Mouse (Mus musculus) gastrocnemius, postnatal 4 days (tissue): ENCODE data around the gene Zfp58. TPM values are rescaled to one million over a fixed set of nuclear protein-coding genes. Genes with fewer than 3 reads are reported as not detected.
"Not testable (repeated sequence)": the region's sequence is repeated elsewhere in the genome, so short reads cannot be mapped to it uniquely, and the experiment has no call there.

Experiments
- DNase-seq, 2 experiments: peaks; one replicate each; pipeline ENCODE4 v3.0.0; 2021 to 2022; ENCODE audit warnings: low spot score in 2 of 2, mixed read lengths in 2 of 2
- long read RNA-seq, 2 experiments: library from polyadenylated mRNA; stranded (forward); transcript quantifications; one replicate each; pipeline ENCODE4 v2.0.0; 2021
- total RNA-seq, 2 experiments: library from RNA; stranded (reverse); gene quantifications; 2 replicates each; pipeline ENCODE4 v1.2.3; 2021

Zfp58 gene
- 1 to 10 TPM; 4.4 to 5.8 TPM for total RNA-seq
- long read RNA-seq, experiment 1, partial matches to known transcripts: 0 of 4 reads
- long read RNA-seq, experiment 1, other reads (novel, unspliced or antisense): 1 of 4 reads
- long read RNA-seq, experiment 2, partial matches to known transcripts: 0 of 3 reads
- long read RNA-seq, experiment 2, other reads (novel, unspliced or antisense): 0 of 3 reads

DNA sequence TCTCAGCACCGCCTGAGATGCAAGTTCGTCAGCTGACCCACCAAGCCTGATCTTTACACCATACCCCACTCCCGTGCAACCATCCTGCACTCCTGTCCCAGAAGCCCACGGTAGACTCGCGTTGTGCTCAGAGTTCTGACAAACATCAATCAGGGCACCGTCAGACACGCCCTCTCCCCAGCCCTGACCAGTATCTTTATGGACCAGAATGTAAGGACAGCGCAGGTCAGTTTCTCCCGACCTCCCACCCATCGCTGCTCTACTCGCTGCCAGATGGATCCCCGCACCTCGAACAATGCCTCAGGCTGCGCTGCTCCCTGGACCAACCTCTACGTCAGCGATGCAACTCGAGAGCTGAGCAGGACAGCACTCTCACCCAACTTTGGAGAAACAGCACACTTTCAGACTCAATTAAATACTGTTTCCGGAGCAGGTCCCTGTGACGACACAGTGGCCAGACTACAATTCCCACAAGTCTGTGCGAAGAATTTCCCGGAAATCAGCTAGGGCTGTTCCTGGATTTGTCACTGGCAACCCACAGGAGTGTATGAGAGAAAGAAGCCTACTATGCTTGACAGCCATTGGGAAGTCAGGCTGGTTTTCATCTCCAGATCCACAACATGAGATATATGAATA is at the start of gene Zfp58:
Gene Zfp58 (minus strand): TSS at position 472 of the 636 bp plus-strand sequence.
- DNase-seq: peak; percentile 37 to 67

DNA sequence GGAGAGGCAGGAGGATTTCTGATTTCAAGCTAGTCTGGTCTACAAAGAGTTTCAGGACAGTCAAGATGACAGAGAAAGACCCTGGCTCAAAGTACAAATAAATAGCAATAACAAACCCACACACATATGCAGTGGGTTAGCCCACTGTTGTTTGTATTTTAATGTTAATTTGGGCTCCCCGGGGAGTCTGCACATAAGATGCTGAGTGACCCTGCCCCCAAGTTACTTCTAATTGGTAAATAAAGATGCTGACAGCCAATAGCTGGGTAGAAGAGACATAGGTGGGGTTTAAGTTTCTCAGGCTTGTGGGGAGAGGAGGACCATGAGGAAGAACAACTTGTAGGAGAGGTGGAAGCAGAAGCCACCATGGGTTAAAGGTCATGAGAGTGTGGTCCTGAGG is 45.6 kb upstream of the Zfp58 start:
- DNase-seq: no peak

DNA sequence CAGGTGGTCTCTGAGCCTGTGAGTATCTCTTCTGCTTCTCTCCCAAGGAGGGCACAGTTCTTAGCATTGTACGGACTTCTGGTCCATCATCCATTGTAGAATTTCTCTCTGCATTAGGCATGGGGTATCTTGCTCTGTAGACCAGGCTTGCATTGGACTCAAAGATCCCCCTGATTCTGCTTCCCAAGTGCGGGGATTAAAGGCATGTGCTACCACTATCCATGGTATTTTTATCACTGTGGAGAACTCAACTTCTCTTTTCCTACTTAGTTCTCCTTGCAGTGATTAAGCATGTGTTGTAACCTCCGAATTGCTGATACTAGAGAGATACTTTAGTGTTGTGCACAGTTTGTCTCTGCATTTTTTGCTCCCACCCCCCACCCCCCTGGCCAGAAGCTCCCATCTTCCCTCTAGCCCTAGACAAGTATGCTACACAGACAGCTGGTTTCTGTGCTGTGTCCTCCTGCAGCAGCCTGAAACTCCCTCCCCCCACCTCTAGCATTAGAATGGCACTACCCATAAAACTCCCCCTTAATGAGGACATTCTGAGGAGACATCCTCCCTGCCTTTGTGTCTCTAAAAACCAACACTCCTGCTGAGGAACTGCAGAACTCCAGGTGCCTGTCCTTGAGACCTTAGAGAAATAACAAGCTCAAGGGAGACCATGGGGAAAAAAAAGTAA is 26.8 kb upstream of the Zfp58 start:
- no peak for DNase-seq

DNA sequence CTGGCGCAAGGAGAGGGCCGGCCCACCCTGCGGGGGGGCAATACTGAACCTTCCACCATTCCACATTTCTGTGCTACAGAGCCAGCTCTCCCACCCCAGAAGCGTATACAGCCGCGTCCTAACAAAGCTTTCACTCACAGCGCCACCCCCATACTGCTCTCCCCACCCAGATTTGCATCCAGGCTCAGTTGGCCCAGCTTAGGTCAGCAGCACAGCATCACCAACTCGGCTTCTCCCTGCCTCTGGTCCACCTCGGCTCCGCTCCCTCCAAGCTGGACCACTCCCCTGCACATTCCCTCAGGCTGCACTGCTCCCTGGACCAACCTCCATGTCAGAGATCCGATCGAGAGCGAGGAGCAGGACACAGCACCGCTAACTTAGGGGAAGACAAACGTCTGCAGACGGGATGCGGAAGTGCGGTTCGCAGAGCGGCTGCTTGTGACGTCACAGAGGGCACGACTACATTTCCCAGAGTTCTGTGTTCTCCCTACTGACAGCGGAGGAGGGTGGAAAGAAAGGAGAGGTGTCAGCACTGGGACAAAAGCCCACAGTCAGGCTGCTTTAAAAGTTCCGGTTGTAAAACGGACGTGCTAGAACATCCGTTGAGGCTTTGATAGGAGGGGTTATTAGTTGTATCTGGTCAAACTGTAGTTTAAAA is 25.5 kb upstream of the Zfp58 start, which contains the start of the genes Gm26965 and Zfp87:
Gene Gm26965 (minus strand): TSS at position 399 of the 658 bp plus-strand sequence.
Gene Zfp87 (minus strand): TSS at position 425 of the 658 bp plus-strand sequence.
- peak; percentile 79 to 90 for DNase-seq

DNA sequence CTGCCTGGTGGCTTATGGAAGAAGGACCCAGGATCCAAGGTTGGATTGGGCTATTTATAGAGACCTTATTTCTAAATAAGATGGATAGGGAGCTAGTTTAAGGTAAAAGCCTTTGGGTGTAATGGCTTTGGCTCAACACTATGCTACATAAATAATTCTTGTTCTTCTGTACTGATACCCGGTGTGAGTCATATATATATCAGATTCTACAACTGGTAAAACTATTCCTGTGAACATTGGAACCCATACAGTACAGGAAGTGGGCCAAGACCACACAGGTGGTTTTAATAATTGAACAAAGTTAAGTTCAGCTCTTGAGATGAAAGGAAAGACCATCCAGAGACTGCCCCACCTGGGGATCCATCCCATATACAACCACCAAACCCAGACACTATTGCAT is 553 bp upstream of the Zfp58 start:
- DNase-seq: no peak

DNA sequence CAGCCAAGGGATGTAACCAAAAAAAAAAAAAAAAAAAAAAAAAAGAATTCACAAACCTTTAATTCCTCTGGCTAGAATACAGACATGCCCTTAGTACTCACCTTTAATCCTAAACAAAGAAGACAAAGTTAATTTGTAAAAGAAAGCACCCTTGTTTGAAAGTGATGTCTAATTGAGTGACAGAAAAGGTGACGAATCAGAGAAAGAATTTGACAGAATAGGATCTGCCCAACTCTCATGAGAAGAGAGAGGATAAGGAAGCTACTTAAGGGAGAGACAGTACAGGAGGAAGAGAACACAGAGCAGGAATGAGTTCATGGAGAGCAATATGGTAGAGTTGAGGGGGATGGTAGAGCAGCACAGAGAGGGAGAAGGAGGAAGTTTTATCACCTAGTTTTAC is 4.7 kb downstream of the Zfp58 start:
- no peak for DNase-seq

DNA sequence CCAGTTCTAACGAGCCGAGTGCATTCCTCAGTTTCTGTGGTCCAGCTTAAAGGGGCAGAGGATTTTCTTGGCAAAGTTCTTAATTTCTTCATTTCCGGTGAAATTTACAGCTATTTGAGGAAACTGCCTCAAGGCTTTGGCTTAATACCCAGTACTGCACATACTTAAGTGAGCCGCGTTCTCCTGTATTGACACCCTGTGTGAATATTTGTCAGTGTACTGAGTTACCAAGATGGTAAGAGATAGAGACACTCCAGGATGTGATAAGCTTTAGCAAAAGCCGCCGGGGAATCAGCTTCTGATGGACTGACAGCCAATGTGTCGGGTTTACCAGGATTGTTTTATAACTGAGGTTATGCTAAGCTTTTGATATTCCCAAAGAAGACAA is 15.9 kb downstream of the Zfp58 start:
- no peak for DNase-seq

DNA sequence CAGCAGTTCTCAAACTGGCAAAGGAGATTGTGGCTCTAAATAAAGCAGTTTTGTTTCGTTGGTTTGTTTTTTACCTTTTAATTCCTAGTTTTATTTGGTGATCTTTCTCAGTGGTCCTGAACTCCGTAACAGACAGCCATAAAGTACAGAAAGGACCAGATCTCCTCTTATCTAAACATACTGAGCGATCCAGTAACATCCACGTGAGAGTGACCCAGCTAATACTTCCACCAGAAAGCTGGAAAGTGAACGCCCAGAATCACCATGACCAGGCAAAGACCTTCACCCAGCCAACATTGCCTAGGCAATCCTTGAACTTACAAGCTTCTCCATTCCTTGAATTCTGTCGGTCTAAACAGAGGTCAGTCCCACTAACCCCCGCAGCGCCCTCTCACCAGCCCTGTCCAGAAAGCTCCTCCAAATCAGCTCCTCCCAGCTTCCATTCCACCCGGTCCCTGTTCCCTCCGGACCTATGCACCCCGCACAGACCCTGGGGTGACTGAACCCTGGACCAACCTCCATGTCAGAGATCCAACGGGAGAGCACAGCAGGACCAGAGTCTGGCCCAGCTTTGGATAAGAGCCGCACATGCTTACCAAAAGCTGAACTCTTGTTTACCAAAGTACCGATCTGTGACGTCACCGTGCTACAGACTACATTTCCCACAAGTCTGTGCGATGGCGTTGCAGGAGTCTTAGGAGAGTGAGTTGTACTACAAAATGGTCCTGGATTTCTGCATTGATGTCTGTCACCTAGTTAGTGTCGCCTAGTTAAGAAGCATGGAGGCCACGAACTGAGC is 16.5 kb downstream of the Zfp58 start, which contains the start of gene Zfp874b:
Gene Zfp874b (minus strand): TSS at position 634 of the 799 bp plus-strand sequence.
- DNase-seq: peak; percentile 40 to 81

DNA sequence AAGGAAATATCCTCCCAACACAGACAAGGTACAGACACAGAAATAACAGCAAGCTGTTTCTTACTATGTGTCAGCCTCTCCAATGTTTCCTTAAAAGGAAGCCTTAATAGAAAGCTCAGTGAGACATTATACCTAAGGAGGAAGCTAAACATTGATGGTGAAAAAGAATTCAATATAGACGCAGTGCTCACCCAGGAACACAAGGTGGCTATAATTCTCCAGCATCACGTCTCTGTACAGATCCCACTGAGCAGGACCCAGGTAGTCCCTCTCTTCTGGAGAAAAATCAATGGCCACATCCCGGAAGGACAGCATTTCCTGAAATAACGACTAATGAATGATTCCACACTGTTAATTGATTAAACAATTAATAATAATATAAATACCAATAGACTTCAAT is 18.8 kb downstream of the Zfp58 start:
- no peak for DNase-seq

DNA sequence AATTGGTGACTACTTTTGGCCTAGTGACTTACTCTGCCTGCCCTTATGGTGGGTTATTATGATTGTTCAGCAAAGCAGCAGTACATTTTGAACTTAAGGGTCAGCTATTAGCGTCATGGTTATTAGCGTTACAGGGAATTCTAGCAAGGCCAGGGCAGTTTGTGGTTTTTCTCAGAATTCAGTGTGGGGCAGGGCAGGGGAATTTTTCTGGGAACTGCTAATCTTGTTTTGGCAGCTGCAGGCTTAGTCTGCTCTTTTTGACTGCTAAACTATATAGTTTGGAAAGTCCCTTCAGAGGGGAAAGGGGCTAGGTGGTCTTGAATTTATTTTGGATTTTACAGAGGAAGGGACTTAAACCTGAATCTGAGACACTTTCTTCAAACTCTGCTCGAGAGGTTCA is 31.1 kb downstream of the Zfp58 start:
- no peak for DNase-seq

DNA sequence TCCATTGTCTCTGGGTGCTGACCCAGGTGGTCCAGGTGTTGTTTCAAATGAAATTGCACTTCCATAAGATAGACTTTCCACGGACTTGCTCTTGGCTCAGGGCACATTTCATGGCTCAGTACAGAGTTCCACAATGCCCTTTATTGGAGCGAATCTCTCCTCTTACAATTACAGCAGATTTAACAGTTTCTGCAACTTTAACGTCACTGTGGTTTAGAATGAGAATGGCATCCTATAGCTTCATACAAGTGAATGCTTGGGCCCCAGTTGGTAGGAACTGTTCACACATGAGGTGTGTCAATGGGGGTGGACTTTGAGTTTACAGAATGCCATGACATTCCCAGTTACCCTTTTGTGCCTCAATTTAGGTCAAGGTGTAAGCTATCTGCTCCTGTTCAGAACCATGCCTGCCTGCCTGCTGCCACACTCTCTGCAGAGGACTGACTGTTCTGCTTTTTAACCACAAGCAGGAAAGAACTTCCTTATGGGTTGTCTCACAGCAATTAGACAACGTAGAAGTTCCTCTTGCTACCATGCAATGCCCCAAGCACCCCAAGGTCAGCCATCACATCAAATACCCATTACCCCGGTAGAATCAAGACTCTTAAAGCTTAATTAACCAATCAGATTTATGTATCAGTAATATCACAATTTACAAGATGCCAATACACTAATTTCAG is 36.7 kb downstream of the Zfp58 start:
- DNase-seq: not testable (repeated sequence)

DNA sequence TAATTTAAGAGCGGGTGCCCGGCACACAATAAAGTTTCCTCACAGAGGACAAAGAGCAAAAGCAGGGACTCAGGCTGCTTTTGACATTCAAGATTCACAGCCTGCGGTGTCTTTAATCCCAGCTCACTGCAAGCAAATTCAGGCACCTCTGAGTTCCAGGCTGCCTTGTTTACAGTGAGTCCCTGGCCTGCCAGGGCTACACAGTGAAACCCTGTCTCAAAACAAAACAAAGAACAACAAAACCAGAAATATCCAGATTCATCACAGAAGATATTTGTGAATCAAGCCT is 48.4 kb downstream of the Zfp58 start:
- no peak for DNase-seq

DNA sequence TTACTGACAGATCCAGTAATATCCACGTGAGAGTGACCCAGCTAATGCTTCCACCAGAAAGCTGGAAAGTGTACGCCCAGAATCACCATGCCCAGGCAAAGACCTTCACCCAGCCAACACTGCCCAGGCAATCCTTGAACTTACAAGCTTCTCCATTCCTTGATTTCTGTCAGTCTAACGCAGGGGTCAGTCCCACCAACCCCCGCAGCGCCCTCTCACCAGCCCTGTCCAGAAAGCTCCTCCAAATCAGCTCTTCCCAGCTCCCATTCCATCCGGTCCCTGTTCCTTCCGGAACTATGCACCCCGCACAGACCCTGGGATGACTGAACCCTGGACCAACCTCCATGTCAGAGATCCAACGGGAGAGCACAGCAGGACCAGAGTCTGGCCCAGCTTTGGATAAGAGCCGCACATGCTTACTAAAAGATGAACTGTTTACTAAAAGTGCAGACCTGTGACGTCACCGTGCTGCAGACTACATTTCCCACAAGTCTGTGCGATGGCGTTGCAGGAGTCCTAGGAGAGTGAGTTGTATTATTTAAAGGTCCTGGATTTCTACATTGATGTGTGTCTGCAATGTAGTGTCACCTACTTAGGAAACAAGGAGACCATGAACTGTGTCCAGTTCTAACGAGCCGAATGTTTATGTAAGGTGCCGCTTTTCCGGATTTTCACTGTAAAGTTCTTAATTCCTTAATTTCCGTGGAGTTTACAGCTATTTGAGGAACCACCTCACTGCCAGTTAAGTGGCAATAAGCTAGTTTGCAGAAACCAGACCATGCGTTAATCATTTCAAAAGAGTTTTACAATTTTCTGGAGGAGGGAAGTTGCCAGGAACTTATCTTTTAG is 49.0 kb downstream of the Zfp58 start, which contains the start of gene Zfp874a:
Gene Zfp874a (minus strand): TSS at position 453 of the 849 bp plus-strand sequence.
- peak; percentile 33 to 85 for DNase-seq

Other genes starting within 250 kb of the Zfp58 start
- 1 to 10 TPM; 2.4 to 2.9 TPM for gene Zfp458, start 222.1 kb downstream of the Zfp58 start, total RNA-seq
- 1 to 10 TPM; 1.1 TPM for gene Zfp457, start 194.1 kb downstream of the Zfp58 start, total RNA-seq
- 1 to 10 TPM; 1.7 to 2.7 TPM for gene Zfp595, start 168.0 kb downstream of the Zfp58 start, total RNA-seq
- 1 to 10 TPM in 1 of 2 experiments, under 1 TPM in 1; 0.93 to 1.5 TPM for gene Gm28044, start 140.0 kb downstream of the Zfp58 start, total RNA-seq
- 1 to 10 TPM; 1.3 to 1.5 TPM for gene Zfp953, start 139.9 kb downstream of the Zfp58 start, total RNA-seq
- not detected for gene Gm28041, start 124.8 kb downstream of the Zfp58 start, total RNA-seq
- gene Zfp456, start 124.7 kb downstream of the Zfp58 start, total RNA-seq: under 1 TPM; 0.47 to 0.61 TPM
- 1 to 10 TPM; 2.0 to 2.4 TPM for gene Zfp429, start 100.7 kb downstream of the Zfp58 start, total RNA-seq
- gene Zfp459, start 79.1 kb downstream of the Zfp58 start, total RNA-seq: under 1 TPM; 0.49 to 0.86 TPM
- gene Zfp874a, start 48.9 kb downstream of the Zfp58 start, total RNA-seq: 1 to 10 TPM; 4.0 to 5.5 TPM
- 1 to 10 TPM; 5.5 to 6.4 TPM for gene Zfp874b, start 16.3 kb downstream of the Zfp58 start, total RNA-seq
- gene Gm26965, start 25.6 kb upstream of the Zfp58 start, total RNA-seq: not detected
- 1 to 10 TPM; 8.4 to 8.6 TPM for gene Zfp87, start 25.6 kb upstream of the Zfp58 start, total RNA-seq
- gene Zfp748, start 53.3 kb upstream of the Zfp58 start, total RNA-seq: 1 to 10 TPM; 5.5 to 5.6 TPM
- gene Zfp729b, start 109.2 kb upstream of the Zfp58 start, total RNA-seq: 1 to 10 TPM; 4.4 to 4.5 TPM
- gene Gm49345, start 137.2 kb upstream of the Zfp58 start, total RNA-seq: under 1 TPM; 0.61 to 0.62 TPM
- 1 to 10 TPM; 4.6 to 4.8 TPM for gene Zfp729a, start 137.2 kb upstream of the Zfp58 start, total RNA-seq
- gene Zfp738, start 186.5 kb upstream of the Zfp58 start, total RNA-seq: 1 to 10 TPM; 6.4 to 7.1 TPM
- gene Zfp65, start 228.6 kb upstream of the Zfp58 start, total RNA-seq: 1 to 10 TPM; 6.1 to 7.6 TPM